Mouse (Mus musculus) forebrain, postnatal 0 days (tissue): ENCODE data around the gene Asgr1. TPM values are rescaled to one million over a fixed set of nuclear protein-coding genes. Genes with fewer than 3 reads are reported as not detected.
"Not testable (repeated sequence)": the region's sequence is repeated elsewhere in the genome, so short reads cannot be mapped to it uniquely, and the experiment has no call there.

ENCODE experiments used
- ATAC-seq: fragments of 200-750 bp; cut with Nextera tagmentation; 2 replicates; pipeline ENCODE4 v1.8.0; 2017; ENCODE audit warnings: mild to moderate bottlenecking, moderate library complexity
- DNase-seq: peaks from one replicate; pipeline ENCODE4 v3.0.0-alpha.2; 2015
- H3K27ac ChIP-seq: fragments of 300-500 bp; sonication (generic); 2 replicates; pipeline ENCODE4 v1.5.1; 2014; ENCODE audit warnings: low read depth, mild to moderate bottlenecking, antibody characterized with exemption, low read length, moderate library complexity, mixed read lengths
- H3K27me3 ChIP-seq: fragments of 300-500 bp; sonication (generic); 2 replicates; pipeline ENCODE4 v1.6.1; 2014; ENCODE audit warnings: mild to moderate bottlenecking, low read length, mixed read lengths; ENCODE audit not compliant: insufficient read depth
- H3K36me3 ChIP-seq: fragments of 300-500 bp; sonication (generic); 2 replicates; pipeline ENCODE4 v1.6.1; 2014; ENCODE audit warnings: mild to moderate bottlenecking, moderate library complexity; ENCODE audit not compliant: insufficient read depth
- H3K4me1 ChIP-seq: fragments of 300-500 bp; sonication (generic); 2 replicates; pipeline ENCODE4 v1.6.1; 2014; ENCODE audit warnings: antibody characterized with exemption; ENCODE audit not compliant: insufficient read depth
- H3K4me2 ChIP-seq: fragments of 300-500 bp; sonication (generic); 2 replicates; pipeline ENCODE4 v1.6.1; 2014; ENCODE audit warnings: low read depth, mild to moderate bottlenecking, moderate library complexity
- H3K4me3 ChIP-seq: fragments of 300-500 bp; sonication (generic); 2 replicates; pipeline ENCODE4 v1.5.1; 2014; ENCODE audit warnings: low read depth, low read length, mixed read lengths
- H3K9ac ChIP-seq: fragments of 300-500 bp; sonication (generic); 2 replicates; pipeline ENCODE4 v1.6.1; 2014; ENCODE audit warnings: mild to moderate bottlenecking
- H3K9me3 ChIP-seq: fragments of 300-500 bp; sonication (generic); 2 replicates; pipeline ENCODE4 v1.6.1; 2016; ENCODE audit warnings: low read length
- CTCF ChIP-seq: sonication (generic); IDR thresholded peaks from 2 replicates; pipeline ENCODE4 v1.5.1; 2016; ENCODE audit warnings: antibody characterized with exemption, control low read depth, low read depth
- WGBS: fragments of 180-500 bp; shearing (Covaris S2); extraction: QIAGEN DNeasy Blood & Tissue Kit; methylation state at CpG from one replicate; pipeline ENCODE4 v1.1.7; 2014; 5-methylcytosine and 5-hydroxymethylcytosine counted together
- polyA plus RNA-seq: library from polyadenylated mRNA; unstranded; fragments of >200 nt; fragmentation: Nextera tagmentation; extraction: Ambion mirVana; gene quantifications from 2 replicates; pipeline ENCODE4 v1.2.1, GENCODE M21; 2015
- total RNA-seq: library from RNA; depleted of rRNA; stranded (reverse); fragments of >200 nt; gene quantifications from 2 replicates; pipeline ENCODE4 v1.2.3, GENCODE M21; 2014

The Asgr1 gene
- total and polyA plus RNA-seq, 2 experiments from 2014 or later: 3.0 to 4.3 TPM

- Histone ChIP-seq H3K4me3 (no peak overlapping the region), H3K27ac (no peak overlapping the region), H3K9ac (no peak overlapping the region), H3K36me3 (no peaks in the 10 kb centered on the region), H3K4me1 (no peaks in the 10 kb centered on the region), H3K27me3 (no peaks in the 10 kb centered on the region), H3K4me2 (no peak overlapping the region), H3K9me3 (no peaks in the 10 kb centered on the region)
- ATAC-seq: no peak
- no peak for DNase-seq
- 78% methylated on average over 4 of the region's 4 CpGs for WGBS
- TF ChIP-seq CTCF: no peak
Observed at GRCm38 (mm10) chr11:70066701-70067100, 12.8 kb downstream of the Asgr1 start.

GRCm38 (mm10) chr11:70068245-70068644 is 14.4 kb downstream of the Asgr1 start:
- 21% methylated on average over 3 of the region's 3 CpGs for WGBS
- Histone ChIP-seq H3K4me2 (no peak overlapping the region), H3K27me3 (no peaks in the 10 kb centered on the region), H3K9ac (no peak overlapping the region), H3K27ac (no peak overlapping the region), H3K4me3 (no peak overlapping the region), H3K9me3 (no peaks in the 10 kb centered on the region), H3K36me3 (no peaks in the 10 kb centered on the region), H3K4me1 (no peaks in the 10 kb centered on the region)
- no peak for TF ChIP-seq CTCF
- ATAC-seq (no peak), DNase-seq (no peak)

DNA sequence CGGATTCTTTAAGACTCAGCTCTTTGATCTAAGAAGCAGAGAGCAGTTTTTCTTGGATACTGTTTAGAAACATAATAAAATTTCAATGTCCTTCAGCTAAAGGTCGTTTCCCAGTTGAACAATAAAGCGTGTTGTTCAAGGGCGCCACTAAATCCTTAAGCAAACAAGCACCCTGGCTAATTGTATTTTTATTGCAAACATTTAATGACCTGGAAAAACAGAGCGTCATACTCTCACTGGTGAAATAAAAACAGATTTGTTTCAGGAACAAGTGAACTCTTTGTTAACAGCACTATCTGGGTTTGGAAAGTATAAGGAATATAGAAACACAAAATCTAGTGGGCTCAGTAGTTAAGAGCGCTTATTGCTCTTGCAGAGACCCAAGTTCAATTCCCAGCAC is 16.2 kb downstream of the Asgr1 start:
- DNase-seq (no peak), ATAC-seq (no peak)
- H3K9me3 ChIP-seq: no peaks in the 10 kb centered on the region
- H3K36me3 ChIP-seq: no peaks in the 10 kb centered on the region
- no peak overlapping the region for H3K9ac ChIP-seq
- no peak overlapping the region for H3K4me2 ChIP-seq
- H3K27me3 ChIP-seq: no peaks in the 10 kb centered on the region
- TF ChIP-seq CTCF: no peak
- no peaks in the 10 kb centered on the region for H3K4me1 ChIP-seq
- H3K4me3 ChIP-seq: no peak overlapping the region
- WGBS: 55% methylated on average over 6 of the region's 6 CpGs
- H3K27ac ChIP-seq: no peak overlapping the region

DNA sequence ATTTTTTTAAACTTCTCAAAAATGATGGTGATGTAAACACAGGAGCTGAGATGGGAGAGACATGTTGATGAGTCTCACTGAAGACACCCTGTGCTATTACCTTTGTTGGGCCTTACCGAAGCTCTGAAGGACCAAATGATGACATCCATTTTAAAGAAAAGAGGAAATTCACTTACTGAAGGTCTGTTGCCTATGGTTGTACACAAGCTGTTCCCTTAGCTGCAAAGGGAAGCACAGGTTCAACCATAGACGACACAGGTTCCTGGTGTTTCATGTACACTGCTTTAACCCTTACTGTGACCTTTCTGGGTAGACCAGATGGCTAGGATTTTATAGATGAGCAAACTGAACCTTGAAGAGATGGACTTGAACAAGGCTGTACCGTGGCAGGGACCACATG is 16.7 kb downstream of the Asgr1 start:
- not testable (repeated sequence) for H3K4me3 ChIP-seq, H3K27ac ChIP-seq, DNase-seq, H3K9me3 ChIP-seq, H3K9ac ChIP-seq, ATAC-seq, H3K4me1 ChIP-seq, H3K27me3 ChIP-seq, H3K36me3 ChIP-seq, H3K4me2 ChIP-seq
- 87% methylated on average over 3 of the region's 3 CpGs for WGBS

DNA sequence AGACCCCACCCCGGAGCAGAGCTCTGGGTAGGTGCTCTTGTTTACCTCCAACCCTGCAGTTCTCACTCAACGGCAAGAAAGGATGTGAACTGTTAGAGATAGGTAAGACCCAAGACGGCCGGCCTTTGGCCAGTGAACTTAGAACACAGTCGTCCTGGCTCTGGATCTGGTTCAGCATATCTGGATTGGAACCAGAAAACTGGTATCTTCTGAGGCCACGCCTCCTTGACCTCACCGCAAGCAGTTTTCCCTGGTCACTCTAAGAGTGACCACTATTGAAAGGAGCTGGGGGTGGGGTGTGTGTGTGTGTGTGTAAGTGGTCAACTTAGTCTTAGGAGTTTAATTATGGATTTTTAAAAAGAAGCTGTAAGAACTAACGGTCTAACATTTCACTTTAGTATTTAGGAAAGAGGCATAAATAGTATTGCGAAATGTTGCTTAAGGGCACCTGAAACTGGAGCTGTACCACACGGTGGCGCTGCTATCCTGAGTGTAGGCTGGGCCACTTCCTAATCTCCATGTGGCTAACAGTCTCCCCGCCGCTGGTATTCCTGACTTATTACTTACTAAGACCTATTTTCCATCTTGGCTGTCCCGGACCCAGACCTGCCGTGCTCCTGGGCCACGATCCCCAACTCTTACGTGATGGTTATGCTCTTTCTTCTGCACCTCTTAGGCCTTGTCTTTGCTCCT is 20.6 kb downstream of the Asgr1 start:
- no peak overlapping the region for H3K27ac ChIP-seq
- WGBS: 38% methylated on average over 17 of the region's 17 CpGs
- no peak overlapping the region for H3K4me3 ChIP-seq
- H3K9me3 ChIP-seq: no peaks in the 10 kb centered on the region
- H3K36me3 ChIP-seq: no peaks in the 10 kb centered on the region
- no peaks in the 10 kb centered on the region for H3K27me3 ChIP-seq
- no peak overlapping the region for H3K4me2 ChIP-seq
- ATAC-seq (0 out of 2 replicates have a peak, but pooled peaks have one; percentile 42), DNase-seq (peak; percentile 86)
- H3K9ac ChIP-seq: no peak overlapping the region
- peak; percentile 91 for TF ChIP-seq CTCF
- H3K4me1 ChIP-seq: no peaks in the 10 kb centered on the region

- no peaks in the 10 kb centered on the region for H3K27me3 ChIP-seq
- 91% methylated on average over 6 of the region's 6 CpGs for WGBS
- ATAC-seq (no peak), DNase-seq (no peak)
- H3K36me3 ChIP-seq: no peaks in the 10 kb centered on the region
- no peak overlapping the region for H3K4me2 ChIP-seq
- no peak overlapping the region for H3K4me3 ChIP-seq
- H3K9me3 ChIP-seq: no peaks in the 10 kb centered on the region
- H3K9ac ChIP-seq: no peak overlapping the region
- no peak for TF ChIP-seq CTCF
- no peaks in the 10 kb centered on the region for H3K4me1 ChIP-seq
- H3K27ac ChIP-seq: no peak overlapping the region
Observed at GRCm38 (mm10) chr11:70075581-70075980, 21.7 kb downstream of the Asgr1 start.

GRCm38 (mm10) chr11:70077441-70077840 is 23.6 kb downstream of the Asgr1 start:
- H3K4me3 ChIP-seq: no peak overlapping the region
- no peak for TF ChIP-seq CTCF
- ATAC-seq: no peak

GRCm38 (mm10) chr11:70079175-70079574 is 25.3 kb downstream of the Asgr1 start:
- WGBS: 63% methylated on average over 6 of the region's 6 CpGs
- no peak for TF ChIP-seq CTCF
- DNase-seq (no peak), ATAC-seq (no peak)
- H3K27me3 ChIP-seq: no peaks in the 10 kb centered on the region
- H3K4me1 ChIP-seq: no peaks in the 10 kb centered on the region
- no peak overlapping the region for H3K4me2 ChIP-seq
- H3K27ac ChIP-seq: no peak overlapping the region
- no peak overlapping the region for H3K9ac ChIP-seq
- H3K9me3 ChIP-seq: no peaks in the 10 kb centered on the region
- no peak overlapping the region for H3K4me3 ChIP-seq
- H3K36me3 ChIP-seq: no peaks in the 10 kb centered on the region

More at GRCm38 (mm10) chr11:70077441-70077840, 23.6 kb downstream of the Asgr1 start:
- no peak for DNase-seq
- H3K27ac ChIP-seq: no peak overlapping the region
- H3K27me3 ChIP-seq: no peaks in the 10 kb centered on the region
- no peaks in the 10 kb centered on the region for H3K9me3 ChIP-seq
- no peak overlapping the region for H3K4me2 ChIP-seq
- H3K9ac ChIP-seq: no peak overlapping the region
- H3K36me3 ChIP-seq: no peaks in the 10 kb centered on the region
- no peaks in the 10 kb centered on the region for H3K4me1 ChIP-seq
- WGBS: 47% methylated on average over 3 of the region's 3 CpGs
